Mouse (Mus musculus) neural tube, embryonic 13.5 days (tissue): ENCODE measurements around the gene Armcx1. TPM values are rescaled to one million over a fixed set of nuclear protein-coding genes. Genes with fewer than 3 reads are reported as not detected.
"Not testable (repeated sequence)": the region's sequence is repeated elsewhere in the genome, so short reads cannot be mapped to it uniquely, and the experiment has no call there.

Experiments used
- ATAC-seq: fragments of 200-750 bp; cut with Nextera tagmentation; 2 replicates; pipeline ENCODE4 v1.8.0; 2017; ENCODE audit warnings: low read depth, mild to moderate bottlenecking, moderate TSS enrichment, moderate library complexity
- H3K27ac ChIP-seq: fragments of 300-500 bp; sonication (generic); replicated peaks from 2 replicates; pipeline ENCODE4 v1.5.1; 2015; ENCODE audit warnings: moderate library complexity, mild to moderate bottlenecking, inconsistent platforms
- H3K27me3 ChIP-seq: fragments of 300-500 bp; sonication (generic); 2 replicates; pipeline ENCODE4 v1.6.1; 2015; ENCODE audit warnings: mild to moderate bottlenecking, inconsistent platforms
- H3K36me3 ChIP-seq: fragments of 300-500 bp; sonication (generic); 2 replicates; pipeline ENCODE4 v1.6.1; 2015; ENCODE audit warnings: mild to moderate bottlenecking, inconsistent platforms
- H3K4me1 ChIP-seq: fragments of 300-500 bp; sonication (generic); replicated peaks from 2 replicates; pipeline ENCODE4 v1.6.1; 2015; ENCODE audit warnings: inconsistent platforms
- H3K4me2 ChIP-seq: fragments of 300-500 bp; sonication (generic); 2 replicates; pipeline ENCODE4 v1.6.1; 2015; ENCODE audit warnings: inconsistent platforms, mild to moderate bottlenecking, moderate library complexity
- H3K4me3 ChIP-seq: fragments of 300-500 bp; sonication (generic); 2 replicates; pipeline ENCODE4 v1.5.1; 2015; ENCODE audit warnings: mild to moderate bottlenecking, inconsistent platforms
- H3K9ac ChIP-seq: fragments of 300-500 bp; sonication (generic); 2 replicates; pipeline ENCODE4 v1.6.1; 2015; ENCODE audit warnings: moderate library complexity, mild to moderate bottlenecking, inconsistent platforms
- H3K9me3 ChIP-seq: fragments of 300-500 bp; sonication (generic); 2 replicates; pipeline ENCODE4 v1.6.1; 2016; ENCODE audit warnings: inconsistent platforms
- WGBS: fragments of 180-500 bp; shearing (Covaris S2); methylation state at CpG from one replicate; pipeline ENCODE4 v1.1.7; 2015; 5-methylcytosine and 5-hydroxymethylcytosine counted together
- polyA plus RNA-seq: library from polyadenylated mRNA; unstranded; fragments of >200 nt; fragmentation: Nextera tagmentation; extraction: Ambion mirVana; gene quantifications from 2 replicates; pipeline ENCODE4 v1.2.1, GENCODE M21; 2015

Gene Armcx1
- 88.0 and 88.5 TPM in 2 replicates for polyA plus RNA-seq

DNA sequence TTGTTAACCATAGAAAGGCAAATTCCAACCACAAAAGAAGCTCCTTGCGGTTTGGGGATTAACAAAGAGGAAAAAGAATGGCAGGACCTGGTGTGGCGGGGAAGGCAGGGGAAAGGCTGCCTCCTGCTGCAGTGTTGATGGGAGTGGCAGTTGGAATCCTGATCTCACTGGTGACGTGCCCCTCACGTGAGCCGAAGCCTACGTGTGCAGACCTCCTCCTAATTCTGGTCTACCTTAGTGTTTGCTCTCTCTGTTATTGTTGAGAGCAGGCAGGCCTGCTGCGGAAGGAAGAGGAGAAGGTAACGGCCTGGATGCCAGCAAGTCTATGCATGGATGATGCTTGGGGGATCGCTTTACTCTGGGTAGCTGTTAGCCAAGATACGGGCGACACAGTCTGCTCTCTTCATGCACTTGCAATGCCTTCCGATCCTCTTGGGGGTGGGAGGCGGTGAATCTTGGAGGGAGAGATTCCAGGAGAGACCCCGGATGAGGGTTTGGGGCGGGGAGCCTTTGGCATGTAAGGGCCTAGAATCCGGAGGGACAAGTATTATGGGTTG is at the start of gene Armcx1:
Armcx1 (plus strand) TSS at position 212 of the 557 bp plus-strand sequence.
- peak; percentile 96 for ATAC-seq
- peak within 1 kb of the TSS; percentile 82 for H3K9ac ChIP-seq
- peaks cover 6% of the 10 kb centered on the region; the same call in 1 of the 2 replicates for H3K4me1 ChIP-seq
- 10% methylated on average over 16 of the region's 16 CpGs for WGBS
- peak within 1 kb of the TSS; percentile 96 for H3K27ac ChIP-seq
- peak within 1 kb of the TSS; percentile 51 for H3K4me3 ChIP-seq
- H3K9me3 ChIP-seq = no peaks in the 10 kb centered on the region
- peaks cover 15% of the 10 kb centered on the region for H3K36me3 ChIP-seq
- H3K4me2 ChIP-seq = peak within 1 kb of the TSS; percentile 60
- no peaks in the 10 kb centered on the region for H3K27me3 ChIP-seq

DNA sequence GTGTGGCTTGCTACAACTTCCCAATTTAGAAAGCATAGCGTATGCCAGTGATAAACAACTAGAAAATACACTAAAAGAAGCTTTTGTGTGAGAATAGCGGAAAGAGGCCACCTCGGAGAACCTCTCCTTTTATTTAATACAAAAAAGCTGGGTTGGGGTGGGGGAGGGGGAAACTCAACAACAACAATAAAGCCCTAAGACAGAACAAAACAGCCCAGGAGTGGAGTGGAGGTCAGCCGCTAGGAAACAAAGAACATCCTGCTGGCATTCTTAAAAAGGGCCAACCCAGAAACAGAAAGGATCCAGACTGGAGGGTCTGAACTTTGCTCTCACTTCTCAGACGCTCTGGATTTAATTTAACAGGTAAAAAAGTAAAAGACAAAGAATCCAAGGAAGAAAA is 42.7 kb upstream of the Armcx1 start:
- Histone ChIP-seq H3K4me1 (no peaks in the 10 kb centered on the region), H3K9ac (no peak overlapping the region), H3K36me3 (no peaks in the 10 kb centered on the region), H3K4me2 (no peak overlapping the region), H3K27me3 (no peaks in the 10 kb centered on the region), H3K4me3 (no peak overlapping the region), H3K9me3 (no peaks in the 10 kb centered on the region), H3K27ac (no peak overlapping the region)
- 23% methylated on average over 5 of the region's 5 CpGs for WGBS
- no peak for ATAC-seq

DNA sequence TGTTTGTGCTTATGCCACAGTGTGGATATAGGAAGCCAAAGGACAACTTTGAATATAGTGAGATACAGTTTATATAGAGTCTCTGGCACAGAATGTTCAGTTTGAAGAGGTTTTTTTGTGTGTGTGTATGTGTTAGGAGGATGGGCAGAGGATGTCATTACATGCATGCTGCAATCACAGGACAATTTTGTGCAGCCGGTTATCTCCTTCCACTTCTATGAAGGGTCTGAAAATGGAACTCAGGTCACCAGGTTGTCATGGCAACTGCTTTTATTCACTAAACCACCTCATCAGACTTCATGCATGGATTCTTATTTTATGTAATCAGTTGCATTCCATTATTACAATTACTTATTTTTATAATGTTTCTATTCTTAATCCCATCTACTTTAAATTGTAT is 41.8 kb upstream of the Armcx1 start:
- Histone ChIP-seq H3K4me1 (no peaks in the 10 kb centered on the region), H3K36me3 (no peaks in the 10 kb centered on the region), H3K27me3 (no peaks in the 10 kb centered on the region), H3K4me3 (no peak overlapping the region), H3K4me2 (no peak overlapping the region), H3K9ac (no peak overlapping the region), H3K27ac (no peak overlapping the region), H3K9me3 (no peaks in the 10 kb centered on the region)
- no peak for ATAC-seq
- WGBS = 37% methylated on average over 1 of the region's 1 CpGs

DNA sequence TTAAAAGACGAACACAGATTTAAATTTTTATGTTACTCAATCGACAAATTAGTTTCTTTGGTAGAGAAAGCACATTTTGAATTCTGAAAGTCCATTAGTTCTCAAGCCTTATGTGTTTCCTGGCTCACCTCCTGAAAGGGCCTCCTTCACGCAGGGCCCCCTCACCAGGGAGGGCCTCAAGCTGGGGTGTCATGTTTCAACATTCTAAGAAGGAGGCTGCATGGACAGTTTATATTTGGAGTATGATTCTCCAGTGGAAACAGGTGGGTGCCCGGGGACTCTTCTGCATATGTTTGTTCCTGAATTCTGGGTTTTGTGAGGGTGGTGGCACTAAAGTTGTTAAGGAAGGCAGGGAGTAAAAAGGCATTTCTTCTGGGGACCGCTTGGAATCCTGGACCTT is 32.8 kb upstream of the Armcx1 start:
- 32% methylated on average over 5 of the region's 5 CpGs for WGBS
- Histone ChIP-seq H3K9me3 (no peaks in the 10 kb centered on the region), H3K9ac (no peak overlapping the region; the same call in 1 of the 2 replicates), H3K4me1 (peaks cover 14% of the 10 kb centered on the region), H3K36me3 (peaks cover 14% of the 10 kb centered on the region), H3K27ac (peak overlapping the region; percentile 38; the same call in 1 of the 2 replicates), H3K27me3 (peaks cover 3% of the 10 kb centered on the region; the same call in 1 of the 2 replicates), H3K4me2 (peak overlapping the region; percentile 67), H3K4me3 (peak overlapping the region; percentile 21)
- ATAC-seq = no peak

DNA sequence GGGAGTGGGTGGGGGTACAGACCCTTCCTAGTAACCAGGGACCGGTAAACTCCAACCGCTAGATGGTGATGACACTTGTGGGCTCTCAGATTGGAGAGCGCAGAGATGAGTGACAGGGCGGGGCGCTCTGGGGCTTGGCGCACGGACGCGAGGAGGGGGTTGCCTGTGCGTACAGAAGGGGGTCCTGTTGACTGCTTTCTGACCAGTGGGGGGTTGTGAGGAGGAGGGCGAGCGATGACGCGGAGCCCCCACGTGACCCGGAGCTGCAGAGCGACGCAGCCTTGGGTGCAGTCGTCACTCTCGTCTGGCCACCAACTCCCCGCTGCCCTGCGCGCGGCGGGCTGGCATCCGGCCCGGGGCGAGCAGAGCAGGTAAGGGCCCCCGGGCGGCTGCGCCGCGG is 31.5 kb upstream of the Armcx1 start, which contains the start of gene Armcx4:
Armcx4 (plus strand) TSS at position 253 of the 400 bp plus-strand sequence.
- peak within 1 kb of the TSS; percentile 67 for H3K4me2 ChIP-seq
- ATAC-seq = peak; percentile 95
- H3K27me3 ChIP-seq = peaks cover 3% of the 10 kb centered on the region; the same call in 1 of the 2 replicates
- WGBS = 12% methylated on average over 15 of the region's 33 CpGs
- H3K9ac ChIP-seq = peak within 1 kb of the TSS; percentile 80
- peak within 1 kb of the TSS; percentile 54 for H3K4me3 ChIP-seq
- H3K4me1 ChIP-seq = peaks cover 14% of the 10 kb centered on the region
- peaks cover 27% of the 10 kb centered on the region for H3K36me3 ChIP-seq
- peak within 1 kb of the TSS; percentile 93 for H3K27ac ChIP-seq
- no peaks in the 10 kb centered on the region for H3K9me3 ChIP-seq

DNA sequence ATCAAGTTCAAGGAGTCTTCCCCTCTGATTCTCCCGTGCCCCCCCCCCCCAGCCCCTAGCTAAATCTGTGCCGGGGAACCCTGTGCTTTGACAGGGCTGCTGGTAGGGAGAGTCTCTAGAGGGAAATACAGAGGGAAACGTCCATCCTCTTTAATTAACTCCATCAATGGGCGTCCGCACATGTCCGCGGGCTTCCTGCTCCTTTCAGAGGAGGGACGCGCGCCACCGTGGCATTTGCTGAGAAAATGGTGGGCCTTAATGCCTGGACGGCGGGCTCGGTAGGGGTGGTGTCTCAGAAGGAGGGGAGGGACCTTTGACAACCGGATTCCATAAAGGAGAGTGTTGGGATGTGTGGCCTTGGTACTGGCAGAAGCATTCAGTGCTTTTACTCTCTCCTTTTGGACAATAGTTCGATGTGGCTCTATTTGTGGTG is 31.0 kb upstream of the Armcx1 start:
- Histone ChIP-seq H3K4me1 (peaks cover 14% of the 10 kb centered on the region), H3K4me2 (peak overlapping the region; percentile 67), H3K27ac (peak overlapping the region; percentile 93), H3K36me3 (peaks cover 32% of the 10 kb centered on the region), H3K9ac (peak overlapping the region; percentile 80), H3K9me3 (no peaks in the 10 kb centered on the region), H3K27me3 (peaks cover 3% of the 10 kb centered on the region; the same call in 1 of the 2 replicates), H3K4me3 (peak overlapping the region; percentile 54)
- ATAC-seq = peak; percentile 57
- WGBS = 16% methylated on average over 13 of the region's 16 CpGs

DNA sequence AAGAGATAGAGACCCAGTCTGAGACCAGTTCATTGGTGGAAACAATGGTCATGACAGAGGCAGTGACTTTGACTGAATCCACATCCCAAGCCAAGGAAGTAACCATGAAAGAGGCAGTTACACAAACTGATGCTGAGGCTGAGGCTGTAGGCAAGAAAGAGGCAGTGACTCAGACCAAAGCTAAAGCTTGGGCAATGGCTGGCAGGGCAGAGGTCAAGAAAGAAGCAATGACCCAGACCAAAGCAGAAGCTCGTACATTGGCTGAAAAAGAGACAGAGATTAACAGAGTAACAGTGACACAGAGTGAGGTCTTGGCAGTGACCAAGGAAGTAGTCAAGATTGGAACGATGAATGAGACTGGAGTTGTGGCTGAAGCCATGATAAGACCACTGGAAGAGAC is 28.1 kb upstream of the Armcx1 start:
- 80% methylated on average over 2 of the region's 2 CpGs for WGBS
- Histone ChIP-seq H3K4me1 (peaks cover 14% of the 10 kb centered on the region), H3K9me3 (no peaks in the 10 kb centered on the region), H3K4me3 (no peak overlapping the region), H3K27ac (no peak overlapping the region), H3K9ac (no peak overlapping the region), H3K36me3 (peaks cover 44% of the 10 kb centered on the region), H3K27me3 (peaks cover 3% of the 10 kb centered on the region; the same call in 1 of the 2 replicates), H3K4me2 (no peak overlapping the region)
- no peak for ATAC-seq

DNA sequence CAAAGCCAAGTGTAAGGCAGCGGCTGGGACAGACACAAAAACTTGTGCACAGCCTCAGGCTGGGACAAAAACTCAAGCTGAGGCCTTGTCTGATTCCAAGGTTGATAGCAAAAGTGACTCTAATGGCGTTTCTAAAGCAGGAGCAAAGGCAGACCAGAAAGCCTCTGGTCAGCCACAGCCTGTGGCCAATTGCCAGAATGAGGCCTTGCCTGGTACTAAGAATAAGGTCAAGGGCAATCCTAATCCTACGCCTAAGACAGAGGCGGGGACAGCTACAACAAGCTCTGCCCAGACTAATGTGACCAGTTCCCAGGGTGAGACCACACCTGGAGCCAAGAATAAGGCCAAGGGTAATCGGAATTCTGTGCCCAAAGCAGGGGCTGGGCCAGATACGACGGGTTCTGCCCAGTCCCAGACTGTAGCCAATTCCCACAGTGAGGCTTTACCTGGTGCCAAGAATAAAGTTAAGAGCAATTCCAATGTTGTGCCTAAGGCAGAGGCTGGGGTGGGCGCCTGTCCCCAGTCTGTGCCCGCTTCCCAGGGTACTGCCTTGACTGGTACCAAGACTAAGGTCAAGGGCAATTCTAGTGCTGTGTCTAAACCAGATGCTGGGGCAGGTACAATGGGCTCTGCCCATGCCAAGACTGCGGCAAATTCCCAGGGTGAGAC is 26.8 kb upstream of the Armcx1 start:
- Histone ChIP-seq H3K9ac (no peak overlapping the region), H3K4me1 (peaks cover 14% of the 10 kb centered on the region), H3K27ac (no peak overlapping the region), H3K4me3 (no peak overlapping the region), H3K9me3 (no peaks in the 10 kb centered on the region), H3K36me3 (peaks cover 50% of the 10 kb centered on the region), H3K4me2 (no peak overlapping the region), H3K27me3 (peaks cover 2% of the 10 kb centered on the region; the same call in 1 of the 2 replicates)
- no peak for ATAC-seq
- WGBS = 92% methylated on average over 10 of the region's 10 CpGs

DNA sequence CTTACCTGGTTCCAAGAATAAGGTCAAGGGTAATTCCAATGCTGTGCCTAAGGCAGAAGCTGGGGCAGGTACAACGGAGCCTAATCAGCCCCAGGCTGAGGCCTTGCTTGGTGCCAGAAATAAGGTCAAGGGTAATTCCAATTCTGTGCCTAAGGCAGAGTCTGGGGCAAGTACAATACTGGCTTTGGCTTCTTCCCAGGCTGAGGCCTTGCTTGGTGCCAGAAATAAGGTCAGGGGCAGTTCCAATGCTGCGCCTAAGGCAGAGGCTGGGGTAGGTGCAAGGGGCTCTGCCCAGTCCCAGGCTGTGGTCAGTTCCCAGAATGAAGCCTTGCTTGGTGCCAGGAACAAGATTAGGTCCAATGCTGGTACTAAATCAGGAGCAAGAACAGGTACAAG is 26.2 kb upstream of the Armcx1 start:
- Histone ChIP-seq H3K9ac (no peak overlapping the region), H3K4me3 (no peak overlapping the region), H3K27me3 (no peaks in the 10 kb centered on the region), H3K36me3 (peaks cover 50% of the 10 kb centered on the region), H3K27ac (no peak overlapping the region), H3K4me2 (no peak overlapping the region), H3K4me1 (peaks cover 14% of the 10 kb centered on the region), H3K9me3 (no peaks in the 10 kb centered on the region)
- ATAC-seq = no peak
- 83% methylated on average over 2 of the region's 2 CpGs for WGBS

GRCm38 (mm10) chrX:134716863-134717262 is 900 bp upstream of the Armcx1 start:
- Histone ChIP-seq H3K36me3 (peaks cover 15% of the 10 kb centered on the region), H3K27me3 (no peaks in the 10 kb centered on the region), H3K4me1 (peaks cover 6% of the 10 kb centered on the region; the same call in 1 of the 2 replicates), H3K4me2 (no peak overlapping the region), H3K9ac (no peak overlapping the region), H3K9me3 (no peaks in the 10 kb centered on the region), H3K4me3 (no peak overlapping the region), H3K27ac (0 out of 2 replicates have a peak overlapping the region, but pooled peaks have one; percentile 28)
- 35% methylated on average over 2 of the region's 3 CpGs for WGBS
- ATAC-seq = no peak

GRCm38 (mm10) chrX:134718524-134718923 is 761 bp downstream of the Armcx1 start:
- Histone ChIP-seq H3K27me3 (no peaks in the 10 kb centered on the region), H3K4me3 (peak overlapping the region; percentile 51), H3K9ac (peak overlapping the region; percentile 82), H3K9me3 (no peaks in the 10 kb centered on the region), H3K27ac (peak overlapping the region; percentile 96), H3K4me1 (peaks cover 6% of the 10 kb centered on the region; the same call in 1 of the 2 replicates), H3K4me2 (peak overlapping the region; percentile 60), H3K36me3 (peaks cover 15% of the 10 kb centered on the region)
- peak; percentile 90 for ATAC-seq
- WGBS = 20% methylated on average over 14 of the region's 14 CpGs

- not testable (repeated sequence) for ATAC-seq, H3K4me2 ChIP-seq, H3K9me3 ChIP-seq, H3K27me3 ChIP-seq, H3K27ac ChIP-seq, H3K4me3 ChIP-seq, H3K9ac ChIP-seq, H3K4me1 ChIP-seq
- H3K36me3 ChIP-seq = peaks cover 15% of the 10 kb centered on the region
- 61% methylated on average over 1 of the region's 2 CpGs for WGBS
Observed at GRCm38 (mm10) chrX:134723762-134724161, 6.0 kb downstream of the Armcx1 start.
